Mouse (Mus musculus) gastrocnemius, postnatal 36 days (tissue): ENCODE data around the gene Dlk1. TPM values are rescaled to one million over a fixed set of nuclear protein-coding genes. Genes with fewer than 3 reads are reported as not detected.

Source experiments
- DNase-seq, 2 experiments: peaks; one replicate each; pipeline ENCODE4 v3.0.0; 2022
- intact Hi-C: fragments of 180-260 bp; cut with DNase I; formaldehyde crosslinking; loops from one replicate; pipeline ENCODE4 v1.15.1; 2025
- long read RNA-seq, 2 experiments: library from polyadenylated mRNA; stranded (forward); transcript quantifications; one replicate each; pipeline ENCODE4 v2.0.0; 2021
- total RNA-seq, 2 experiments: library from RNA; stranded (reverse); gene quantifications; 2 replicates each; pipeline ENCODE4 v1.2.3; 2021

Gene Dlk1
- total RNA-seq: 1 to 10 TPM; 3.6 to 5.8 TPM
- long read RNA-seq, experiment 1, partial matches to known transcripts: 1 of 3 reads
- long read RNA-seq, experiment 1, other reads (novel, unspliced or antisense): 1 of 3 reads
- long read RNA-seq, experiment 2, partial matches to known transcripts: 0 of 3 reads
- long read RNA-seq, experiment 2, other reads (novel, unspliced or antisense): 2 of 3 reads

- intact Hi-C loops: no loop called here
Observed at GRCm38 (mm10) chr12:109452592-109452991, at the start of gene Dlk1. Gene Dlk1, plus strand, starts transcription at chr12:109452823.

GRCm38 (mm10) chr12:109402943-109403342, 49.7 kb upstream of the Dlk1 start:
- DNase-seq: no peak
- intact Hi-C loops: no loop called here

More at GRCm38 (mm10) chr12:109452592-109452991, at the start of gene Dlk1:
- DNase-seq: no peak

DNA sequence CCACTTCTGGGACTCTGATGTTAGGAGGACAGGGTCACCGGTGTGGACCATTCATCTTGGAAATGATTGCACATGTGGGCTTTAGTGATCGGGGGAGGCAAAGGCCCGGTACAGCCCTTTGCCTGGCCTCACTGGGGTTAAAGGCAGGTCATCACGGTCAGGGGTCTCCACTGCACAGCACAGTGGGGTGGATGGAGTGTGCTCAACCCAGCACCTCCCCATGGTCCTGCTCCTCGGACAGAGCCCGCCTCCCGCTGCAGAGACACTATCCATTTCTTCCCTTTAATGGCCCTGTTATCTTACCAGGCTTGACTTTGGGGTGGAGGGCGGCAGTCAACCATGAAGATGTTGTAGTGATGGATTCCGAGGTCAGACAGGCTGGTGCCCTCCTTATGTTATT, 48.9 kb upstream of the Dlk1 start:
- no peak for DNase-seq
- intact Hi-C loops: no loop called here

DNA sequence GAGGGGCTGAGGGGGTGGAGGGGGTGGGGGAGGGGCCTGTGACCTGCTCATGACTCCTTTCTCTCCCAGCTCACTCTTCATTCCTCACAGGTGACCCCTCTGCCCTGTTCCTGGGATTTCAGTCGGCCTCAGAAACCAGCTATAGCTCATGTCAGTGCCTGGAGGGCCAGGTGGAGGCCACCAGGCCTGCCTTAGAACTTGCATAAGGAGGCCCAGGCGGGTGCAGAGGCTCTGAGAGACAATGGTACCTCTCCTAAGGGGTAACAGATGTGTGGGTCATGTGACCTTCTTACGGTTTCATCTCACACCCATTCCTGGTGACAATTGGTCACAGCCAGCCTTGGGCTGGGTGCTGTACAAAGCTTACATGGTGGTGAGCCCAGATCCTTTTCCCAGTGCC, 46.6 kb upstream of the Dlk1 start:
- DNase-seq: no peak
- intact Hi-C loops: no loop called here

GRCm38 (mm10) chr12:109410723-109411122, 41.9 kb upstream of the Dlk1 start:
- DNase-seq: no peak
- intact Hi-C loops: no loop called here

DNA sequence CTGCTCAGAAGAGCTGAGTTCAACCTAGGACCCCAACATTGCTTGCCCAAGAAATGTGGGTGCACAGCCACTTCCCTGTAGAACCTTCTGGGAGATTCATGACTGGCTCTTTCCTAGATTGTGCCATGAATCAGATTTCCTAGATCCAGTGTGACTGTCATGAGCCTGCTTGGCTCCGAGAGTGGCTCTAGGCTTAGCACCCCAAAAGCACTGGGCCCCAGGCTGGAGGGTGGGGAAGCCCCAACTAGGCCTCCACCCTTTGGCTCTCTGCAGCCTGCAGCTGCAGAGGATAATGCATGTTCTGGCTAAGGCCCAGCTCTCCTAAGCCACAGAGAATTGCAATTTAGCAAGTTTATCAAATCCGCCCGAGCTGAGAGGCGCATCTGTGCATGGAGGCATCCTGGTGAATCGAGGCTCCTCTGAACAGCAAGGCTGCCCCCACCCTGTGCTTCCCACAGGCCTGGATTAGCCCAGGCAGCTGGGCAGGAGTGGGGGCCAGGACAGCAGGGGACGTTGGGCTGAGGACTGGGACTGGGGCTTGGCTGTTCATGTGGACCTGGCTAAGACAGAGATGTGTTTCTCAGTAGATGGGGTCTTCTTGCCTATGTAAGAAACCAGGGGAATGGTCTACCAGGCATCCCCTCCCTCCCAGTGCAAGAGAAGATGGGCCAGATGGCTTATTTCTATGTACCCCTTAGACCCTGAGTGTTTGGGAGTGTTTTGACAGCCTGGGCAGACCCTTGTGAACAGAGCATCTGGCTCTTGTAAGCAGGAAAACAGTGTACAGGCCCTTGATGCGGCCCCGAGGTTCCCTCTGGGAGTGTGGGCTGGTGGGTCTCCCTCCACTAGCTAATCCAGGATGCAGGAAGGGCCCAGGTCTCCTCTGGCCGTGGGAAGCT, 41.2 kb upstream of the Dlk1 start:
- intact Hi-C loops: no loop called here
- DNase-seq: no peak

- no peak for DNase-seq
- intact Hi-C loops: no loop called here
Observed at GRCm38 (mm10) chr12:109412071-109412440, 40.6 kb upstream of the Dlk1 start.

DNA sequence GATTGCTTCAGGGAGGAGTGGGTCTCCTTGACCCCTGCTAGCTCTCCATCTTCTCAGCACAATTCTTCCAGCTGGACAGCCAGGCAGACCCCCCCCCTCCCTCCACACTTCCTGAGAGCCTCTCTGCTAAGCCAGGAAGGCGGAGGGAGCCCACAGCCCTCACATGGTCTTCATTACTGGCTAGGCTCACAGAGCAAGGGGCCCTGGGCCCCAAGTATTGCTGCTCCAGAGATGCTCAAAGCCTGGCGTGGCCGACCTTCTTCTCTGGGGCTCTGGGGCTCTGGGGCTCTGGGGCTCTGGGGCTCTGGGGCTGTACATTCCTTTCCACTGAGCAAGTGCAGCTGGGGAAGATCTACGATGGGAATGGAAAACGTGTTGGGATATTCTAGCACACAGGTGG, 39.9 kb upstream of the Dlk1 start:
- intact Hi-C loops: no loop called here
- no peak for DNase-seq

- intact Hi-C loops: no loop called here
- DNase-seq: no peak
Observed at GRCm38 (mm10) chr12:109413321-109413720, 39.3 kb upstream of the Dlk1 start.

DNA sequence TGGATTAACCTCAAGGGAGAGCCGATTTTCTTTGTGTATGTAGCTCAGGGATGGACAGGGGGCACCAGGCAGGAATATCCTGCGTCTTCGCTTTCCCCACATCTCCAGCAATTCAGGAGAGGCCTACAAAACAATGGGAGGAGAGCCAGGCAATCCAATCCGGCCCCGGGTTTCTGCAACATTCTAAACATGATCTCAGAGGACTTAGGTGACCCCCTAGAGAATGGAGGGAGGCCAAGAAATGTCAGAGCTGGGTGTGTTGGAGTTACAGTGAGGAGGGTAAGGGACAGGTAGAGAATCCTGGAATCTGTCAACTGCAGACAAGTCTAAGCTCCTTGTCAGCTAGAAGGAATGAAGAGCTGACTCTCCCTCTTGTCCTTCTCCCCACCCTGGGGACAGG, 35.9 kb upstream of the Dlk1 start:
- no peak for DNase-seq
- intact Hi-C loops: no loop called here

DNA sequence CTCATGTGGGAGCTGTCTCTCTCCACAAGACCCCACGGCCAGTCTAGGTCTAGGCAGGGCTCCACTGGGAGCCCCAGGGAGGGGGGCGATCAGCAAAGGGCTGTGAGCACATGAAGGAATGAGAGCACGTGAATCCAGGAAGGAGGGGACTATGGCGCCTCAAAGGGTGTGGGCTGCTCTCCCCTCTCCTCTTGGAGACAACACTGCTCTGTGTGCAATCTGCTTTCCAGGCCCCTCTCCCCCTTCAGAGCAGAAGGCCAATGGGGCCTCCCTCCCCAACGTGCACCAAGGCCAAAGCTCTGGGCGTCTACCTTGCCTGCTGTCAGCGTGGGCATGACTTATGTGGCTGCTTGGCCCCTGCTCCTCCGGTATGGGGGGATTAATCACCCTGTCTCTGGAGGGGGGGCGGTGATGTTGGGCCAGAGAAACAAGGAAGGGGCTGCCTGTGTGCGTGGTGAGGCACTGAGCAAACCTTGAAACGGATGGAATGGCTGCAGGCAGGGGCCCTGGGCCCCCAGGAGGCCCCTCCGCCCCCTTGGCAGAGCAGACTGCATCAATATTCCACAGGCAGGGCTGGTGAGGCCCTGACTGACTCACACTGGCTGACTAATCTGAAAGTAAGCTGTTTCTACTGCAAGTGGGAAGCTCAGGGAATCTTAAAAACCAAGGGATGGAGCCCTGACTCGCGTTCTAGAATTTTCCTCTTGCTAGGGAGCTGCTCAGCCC, 35.0 kb upstream of the Dlk1 start:
- no peak for DNase-seq
- intact Hi-C loops: no loop called here

- intact Hi-C loops: no loop called here
- no peak for DNase-seq
Observed at GRCm38 (mm10) chr12:109420006-109420405, 32.6 kb upstream of the Dlk1 start.

DNA sequence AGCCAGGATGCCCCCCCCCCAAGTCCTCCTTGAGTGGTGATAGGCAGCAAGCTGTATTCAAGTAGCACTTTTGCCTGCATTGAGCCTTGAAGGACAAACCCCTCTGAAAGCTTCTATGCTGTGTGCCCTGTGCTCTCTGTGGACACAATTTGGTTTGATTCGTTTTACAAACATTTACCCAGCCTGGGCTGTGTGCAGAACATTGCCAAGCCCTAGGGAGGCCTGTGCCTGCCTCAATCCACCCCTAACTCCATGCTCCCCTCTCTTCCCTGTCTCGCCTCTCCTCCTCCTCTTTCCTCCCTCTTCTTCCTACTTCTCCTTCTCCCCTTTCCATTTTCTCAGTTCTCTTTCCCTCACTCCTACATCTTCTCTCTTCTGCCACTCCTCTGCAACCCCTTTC, 29.5 kb upstream of the Dlk1 start:
- intact Hi-C loops: no loop called here
- DNase-seq: no peak

GRCm38 (mm10) chr12:109423716-109424429, 28.8 kb upstream of the Dlk1 start:
- intact Hi-C loops: no loop called here
- no peak for DNase-seq

DNA sequence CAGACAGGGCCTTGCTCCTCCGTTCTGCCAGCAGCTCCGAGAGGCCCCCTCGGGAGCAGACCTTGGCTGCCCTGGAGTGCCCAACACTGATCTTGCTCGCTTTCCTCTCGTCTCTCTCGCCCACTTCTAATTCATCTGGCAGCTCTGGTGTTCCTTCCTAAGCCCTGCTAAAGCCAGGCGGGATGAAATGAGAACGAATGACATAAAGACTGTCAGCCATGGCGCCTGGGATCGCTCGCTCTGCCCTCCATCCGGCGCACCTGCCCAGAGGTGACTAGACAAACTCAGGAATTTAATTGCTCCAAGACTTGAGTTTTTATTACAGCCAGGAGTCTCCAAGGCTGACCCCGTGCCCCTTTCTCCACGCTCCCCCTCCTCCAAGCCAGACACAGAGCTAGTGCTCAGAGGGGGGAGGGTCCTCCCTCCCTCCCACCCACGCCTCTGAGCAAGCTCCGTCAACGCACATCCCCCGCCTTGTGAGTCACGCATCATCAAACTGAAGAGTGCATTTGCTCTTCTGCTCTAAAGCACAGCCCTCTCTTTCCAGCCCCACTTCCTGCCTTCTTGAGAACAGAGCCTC, 27.8 kb upstream of the Dlk1 start:
- intact Hi-C loops: no loop called here
- DNase-seq: no peak

DNA sequence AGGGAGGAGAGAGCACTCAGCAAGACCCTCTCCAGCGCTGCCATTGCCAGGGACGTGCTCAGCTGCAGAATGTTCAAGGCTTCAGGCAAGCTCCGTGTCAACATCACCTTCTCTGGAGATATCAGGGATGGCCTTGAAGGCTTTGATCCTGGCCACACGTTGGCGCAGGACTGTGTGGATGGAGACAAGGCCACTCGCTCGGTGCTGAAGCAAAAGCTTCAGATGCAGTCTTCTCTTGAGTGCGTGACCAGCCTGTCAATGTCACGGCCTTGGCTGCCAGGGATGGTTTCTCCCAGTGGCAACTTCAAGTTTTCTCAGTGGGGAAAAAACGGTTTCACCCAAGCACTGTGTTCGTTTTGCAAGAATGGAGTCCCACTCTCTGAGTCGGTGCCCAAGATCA, 26.6 kb upstream of the Dlk1 start:
- intact Hi-C loops: no loop called here
- no peak for DNase-seq

DNA sequence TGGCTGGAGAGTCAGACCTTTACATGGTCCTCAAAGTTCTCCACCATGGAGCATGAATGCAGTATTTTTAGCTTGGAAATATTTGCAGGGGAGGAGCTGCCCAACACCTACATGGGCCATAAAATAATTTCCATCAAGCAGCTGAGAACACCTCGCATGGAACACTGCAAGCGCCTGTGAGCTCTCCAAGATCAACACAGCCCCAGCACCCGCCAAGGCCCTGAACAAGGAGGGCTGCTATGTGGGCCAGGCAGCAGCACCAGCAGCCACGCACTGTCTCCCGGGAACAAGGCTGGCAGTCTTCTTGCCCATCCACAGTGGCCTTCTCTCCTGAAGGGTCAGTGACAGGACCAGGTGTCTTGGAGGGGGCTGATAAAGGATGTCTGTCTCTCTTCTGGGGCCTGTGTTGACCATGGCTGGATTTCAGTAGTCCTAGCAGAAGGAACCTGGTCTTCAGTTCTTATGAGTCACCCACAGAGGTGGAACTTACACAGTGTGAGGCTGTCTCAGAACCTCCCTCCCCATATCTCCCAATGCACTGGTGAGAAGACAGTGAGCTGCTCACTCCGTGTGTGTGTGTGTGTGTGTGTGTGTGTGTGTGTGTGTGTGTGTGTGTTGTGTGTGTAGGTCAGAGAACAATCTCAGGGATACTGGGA, 20.0 kb upstream of the Dlk1 start:
- no peak for DNase-seq
- intact Hi-C loops: loop anchor here (1.0 to 10.0 kb wide), 2 partner anchors 262 to 526 kb away; no protein-coding TSS in a partner anchor

DNA sequence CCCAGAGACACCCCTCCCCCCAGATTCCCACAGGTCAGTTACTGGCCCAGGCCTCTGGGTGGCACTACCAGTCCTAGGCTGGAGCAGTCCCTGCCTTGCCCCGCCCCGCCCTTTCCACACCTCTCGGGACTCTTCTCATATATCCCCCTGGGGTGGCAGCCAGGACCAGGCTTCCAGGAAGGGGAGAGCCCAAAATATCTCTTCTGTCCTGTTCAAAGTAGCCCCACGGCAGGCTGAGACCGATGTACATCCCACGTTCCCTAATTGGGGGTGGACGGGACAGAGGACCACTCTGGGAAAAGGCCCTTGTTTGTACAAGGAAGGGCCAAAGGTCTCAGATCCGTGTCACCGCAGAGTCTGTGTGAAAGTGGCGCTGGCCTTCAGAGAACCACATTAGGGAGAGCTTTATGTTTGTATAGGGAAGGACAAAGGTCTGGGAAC, 16.2 kb upstream of the Dlk1 start:
- intact Hi-C loops: loop anchor here (5.0 to 10.0 kb wide), 2 partner anchors 171 to 258 kb away; no protein-coding TSS in a partner anchor
- DNase-seq: peak; percentile 62 to 68

- intact Hi-C loops: loop anchor here (5.0 to 10.0 kb wide), 2 partner anchors 170 to 258 kb away; no protein-coding TSS in a partner anchor
- DNase-seq: no peak
Observed at GRCm38 (mm10) chr12:109436852-109437251, 15.8 kb upstream of the Dlk1 start.
